Mouse (Mus musculus): ENCODE results near the gene Capn2. TPM values are rescaled to one million over a fixed set of nuclear protein-coding genes. Genes with fewer than 3 reads are reported as not detected.

Gene Capn2
- polyA plus RNA-seq, 1 experiment from 2014 or later = 135 TPM

- Histone ChIP-seq H3K36me3 (ENCODE audit: insufficient read depth, low read length) (no peaks in the 10 kb centered on the region), H3K4me1 (ENCODE audit: insufficient read depth, low read depth, low read length) (peaks cover 33% of the 10 kb centered on the region), H3K27ac (ENCODE audit: low read length) (peak overlapping the region; percentile 82), H3K27me3 (replicated peaks; ENCODE audit: insufficient read depth, low read length) (no peaks in the 10 kb centered on the region), H3K4me2 (replicated peaks; ENCODE audit: low read depth, low read length) (no peak overlapping the region), H3K9me3 (ENCODE audit: low read length) (no peaks in the 10 kb centered on the region), H3K9ac (replicated peaks; ENCODE audit: low read depth) (no peak overlapping the region), H3K4me3 (ENCODE audit: low read depth, low read length) (no peak overlapping the region)
- ATAC-seq = peak; percentile 78
- DNase-seq (ENCODE audit: low spot score) = peak; percentile 77
- 37% methylated on average over 9 of the region's 9 CpGs for WGBS
- no peak for TF ChIP-seq CTCF (IDR thresholded peaks at IDR 0.05)
- TF ChIP-seq EP300 (IDR thresholded peaks at IDR 0.05) = peak; percentile 92
Measured at GRCm38 (mm10) chr1:182499443-182500089, 17.8 kb downstream of the Capn2 start.

GRCm38 (mm10) chr1:182497736-182498135 is 19.7 kb downstream of the Capn2 start:
- no peaks in the 10 kb centered on the region for H3K9me3 ChIP-seq (ENCODE audit: low read length)
- H3K27ac ChIP-seq (ENCODE audit: low read length) = peak overlapping the region; percentile 76; the same call in 1 of the 2 replicates
- no peaks in the 10 kb centered on the region for H3K36me3 ChIP-seq (ENCODE audit: insufficient read depth, low read length)
- no peaks in the 10 kb centered on the region for H3K27me3 ChIP-seq (replicated peaks; ENCODE audit: insufficient read depth, low read length)
- no peak overlapping the region for H3K4me3 ChIP-seq (ENCODE audit: low read depth, low read length)
- peaks cover 22% of the 10 kb centered on the region for H3K4me1 ChIP-seq (ENCODE audit: insufficient read depth, low read depth, low read length)
- TF ChIP-seq CTCF (IDR thresholded peaks at IDR 0.05) = no peak
- TF ChIP-seq EP300 (IDR thresholded peaks at IDR 0.05) = no peak
- DNase-seq (ENCODE audit: low spot score) (no peak), ATAC-seq (no peak)
- WGBS = 51% methylated on average over 4 of the region's 4 CpGs
- no peak overlapping the region for H3K4me2 ChIP-seq (replicated peaks; ENCODE audit: low read depth, low read length)
- H3K9ac ChIP-seq (replicated peaks; ENCODE audit: low read depth) = no peak overlapping the region

- Histone ChIP-seq H3K4me3 (ENCODE audit: low read depth, low read length) (no peak overlapping the region), H3K36me3 (ENCODE audit: insufficient read depth, low read length) (peaks cover 3% of the 10 kb centered on the region; the same call in 1 of the 2 replicates), H3K9me3 (ENCODE audit: low read length) (no peaks in the 10 kb centered on the region), H3K27ac (ENCODE audit: low read length) (peak overlapping the region; percentile 62), H3K4me1 (ENCODE audit: insufficient read depth, low read depth, low read length) (peaks cover 22% of the 10 kb centered on the region), H3K27me3 (replicated peaks; ENCODE audit: insufficient read depth, low read length) (no peaks in the 10 kb centered on the region), H3K4me2 (replicated peaks; ENCODE audit: low read depth, low read length) (no peak overlapping the region), H3K9ac (replicated peaks; ENCODE audit: low read depth) (no peak overlapping the region)
- WGBS = 55% methylated on average over 6 of the region's 6 CpGs
- ATAC-seq (peak; percentile 62), DNase-seq (ENCODE audit: low spot score) (peak; percentile 68)
- TF ChIP-seq EP300 (IDR thresholded peaks at IDR 0.05) = peak; percentile 98
- TF ChIP-seq CTCF (IDR thresholded peaks at IDR 0.05) = no peak
Measured at GRCm38 (mm10) chr1:182496685-182497084, 20.7 kb downstream of the Capn2 start.

- no peaks in the 10 kb centered on the region for H3K27me3 ChIP-seq (replicated peaks; ENCODE audit: insufficient read depth, low read length)
- no peak for TF ChIP-seq CTCF (IDR thresholded peaks at IDR 0.05)
- TF ChIP-seq EP300 (IDR thresholded peaks at IDR 0.05) = peak; percentile 31; the same call in 1 of the 2 replicates
- peaks cover 13% of the 10 kb centered on the region for H3K4me1 ChIP-seq (ENCODE audit: insufficient read depth, low read depth, low read length)
- peaks cover 10% of the 10 kb centered on the region; the same call in 1 of the 2 replicates for H3K36me3 ChIP-seq (ENCODE audit: insufficient read depth, low read length)
- peak overlapping the region; percentile 65 for H3K27ac ChIP-seq (ENCODE audit: low read length)
- no peak overlapping the region for H3K9ac ChIP-seq (replicated peaks; ENCODE audit: low read depth)
- 47% methylated on average over 17 of the region's 17 CpGs for WGBS
- H3K4me3 ChIP-seq (ENCODE audit: low read depth, low read length) = no peak overlapping the region
- DNase-seq (ENCODE audit: low spot score) (peak; percentile 52), ATAC-seq (peak; percentile 11)
- H3K9me3 ChIP-seq (ENCODE audit: low read length) = no peaks in the 10 kb centered on the region
- H3K4me2 ChIP-seq (replicated peaks; ENCODE audit: low read depth, low read length) = no peak overlapping the region
Measured at GRCm38 (mm10) chr1:182494285-182495145, 22.9 kb downstream of the Capn2 start.

GRCm38 (mm10) chr1:182491839-182492238 is 25.6 kb downstream of the Capn2 start:
- Histone ChIP-seq H3K4me3 (ENCODE audit: low read depth, low read length) (no peak overlapping the region), H3K9me3 (ENCODE audit: low read length) (no peaks in the 10 kb centered on the region), H3K27me3 (replicated peaks; ENCODE audit: insufficient read depth, low read length) (no peaks in the 10 kb centered on the region), H3K27ac (ENCODE audit: low read length) (no peak overlapping the region), H3K9ac (replicated peaks; ENCODE audit: low read depth) (no peak overlapping the region), H3K4me2 (replicated peaks; ENCODE audit: low read depth, low read length) (no peak overlapping the region), H3K36me3 (ENCODE audit: insufficient read depth, low read length) (peaks cover 19% of the 10 kb centered on the region), H3K4me1 (ENCODE audit: insufficient read depth, low read depth, low read length) (peaks cover 9% of the 10 kb centered on the region)
- DNase-seq (ENCODE audit: low spot score) (peak; percentile 57), ATAC-seq (no peak)
- 68% methylated on average over 6 of the region's 6 CpGs for WGBS
- TF ChIP-seq CTCF (IDR thresholded peaks at IDR 0.05) = no peak
- 0 out of 2 replicates have a peak, but pooled peaks have one; percentile 23 for TF ChIP-seq EP300 (IDR thresholded peaks at IDR 0.05)

GRCm38 (mm10) chr1:182490568-182490967 is 26.8 kb downstream of the Capn2 start:
- Histone ChIP-seq H3K4me3 (ENCODE audit: low read depth, low read length) (no peak overlapping the region), H3K4me1 (ENCODE audit: insufficient read depth, low read depth, low read length) (peaks cover 9% of the 10 kb centered on the region), H3K27ac (ENCODE audit: low read length) (peak overlapping the region; percentile 54), H3K4me2 (replicated peaks; ENCODE audit: low read depth, low read length) (no peak overlapping the region), H3K9me3 (ENCODE audit: low read length) (no peaks in the 10 kb centered on the region), H3K9ac (replicated peaks; ENCODE audit: low read depth) (no peak overlapping the region), H3K27me3 (replicated peaks; ENCODE audit: insufficient read depth, low read length) (no peaks in the 10 kb centered on the region), H3K36me3 (ENCODE audit: insufficient read depth, low read length) (peaks cover 28% of the 10 kb centered on the region)
- DNase-seq (ENCODE audit: low spot score) (no peak), ATAC-seq (no peak)
- no peak for TF ChIP-seq EP300 (IDR thresholded peaks at IDR 0.05)
- peak; percentile 49 for TF ChIP-seq CTCF (IDR thresholded peaks at IDR 0.05)
- 78% methylated on average over 7 of the region's 7 CpGs for WGBS
